Mouse (Mus musculus): Measurements from ENCODE around the gene Chml.

Gene Chml

DNA sequence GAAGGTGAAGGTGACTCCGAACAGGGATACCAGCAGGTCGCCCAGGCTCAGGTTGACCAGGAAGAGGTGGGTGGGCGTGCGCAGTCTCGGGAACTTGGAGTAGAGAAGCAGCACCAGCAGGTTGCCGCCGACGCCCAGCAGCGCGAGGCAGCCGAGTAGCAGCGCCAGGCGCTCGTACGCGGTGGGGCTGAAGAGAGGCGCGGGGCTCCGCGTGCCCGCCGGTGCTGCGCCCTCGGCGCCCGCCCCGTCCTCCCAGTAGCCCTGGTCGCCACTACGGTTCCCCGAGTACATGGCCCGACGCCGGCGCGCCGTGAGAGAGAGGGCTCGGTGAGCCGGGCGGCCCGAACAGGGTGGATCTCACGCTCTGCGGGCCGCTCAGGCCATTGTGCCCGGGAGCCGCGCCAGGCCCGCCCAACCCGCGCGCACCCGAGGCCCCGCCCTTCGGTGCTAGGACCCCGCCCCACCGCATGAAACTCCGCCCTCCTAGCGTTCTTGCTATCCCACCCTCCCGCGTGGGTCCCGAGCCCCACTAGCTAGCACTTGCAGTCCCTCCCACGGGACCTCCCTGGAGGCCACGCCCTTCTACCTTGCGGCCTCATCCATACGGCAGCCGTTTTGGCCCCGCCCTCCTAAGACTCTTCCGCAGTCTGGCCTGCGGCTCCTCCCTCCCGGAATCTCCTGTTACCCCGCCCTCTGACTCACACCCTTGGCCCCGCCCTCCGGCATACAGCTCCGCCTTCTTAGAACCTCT lies at the start of gene Chml, which contains the start of gene Opn3:
Gene Chml (minus strand): TSS at position 656 of the 751 bp plus-strand sequence.
Gene Opn3 (minus strand): TSS at position 531 of the 751 bp plus-strand sequence.
- DNase-seq (ENCODE audit: low spot score): peak; percentile 98

DNA sequence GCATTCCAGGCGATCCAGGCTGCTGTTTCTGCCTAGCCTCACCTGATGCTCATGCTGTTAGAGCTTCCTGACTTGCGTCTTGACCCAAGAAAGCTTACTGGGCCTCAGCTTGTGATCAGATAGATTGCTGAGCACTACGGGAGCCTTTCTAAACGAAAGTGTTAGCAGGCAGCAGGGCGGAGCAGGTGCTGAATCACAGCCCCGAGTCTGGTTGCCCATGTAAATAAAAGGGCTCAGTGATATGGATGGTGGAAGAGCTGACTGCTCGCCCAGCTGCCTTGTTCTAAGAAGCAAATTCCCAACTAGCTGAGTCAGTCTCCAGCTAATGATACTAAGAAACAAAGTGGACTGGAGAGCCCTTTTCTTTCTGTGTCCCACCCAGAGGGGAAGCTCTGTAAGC lies 33.1 kb upstream of the Chml start:
- no peak for DNase-seq (ENCODE audit: low spot score)

DNA sequence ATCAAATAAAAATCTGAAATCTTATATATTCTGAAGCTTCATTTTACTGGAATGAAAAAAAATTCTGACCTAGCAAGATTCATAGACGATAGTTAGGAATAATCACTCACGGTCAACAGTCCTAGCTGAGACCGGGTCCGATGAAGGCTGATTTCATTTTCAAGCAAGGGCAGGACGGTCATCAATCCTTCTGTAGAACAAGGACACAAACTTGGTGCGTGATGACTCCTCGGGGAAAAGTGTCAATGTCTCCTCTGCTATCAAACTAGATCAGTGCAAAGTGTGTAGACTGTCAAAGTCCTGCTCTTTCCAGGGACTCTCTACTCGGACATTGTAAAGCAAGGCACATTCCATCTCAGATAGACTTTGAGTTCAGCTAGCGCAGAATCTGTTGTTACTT lies 24.1 kb upstream of the Chml start:
- no peak for DNase-seq (ENCODE audit: low spot score)

DNA sequence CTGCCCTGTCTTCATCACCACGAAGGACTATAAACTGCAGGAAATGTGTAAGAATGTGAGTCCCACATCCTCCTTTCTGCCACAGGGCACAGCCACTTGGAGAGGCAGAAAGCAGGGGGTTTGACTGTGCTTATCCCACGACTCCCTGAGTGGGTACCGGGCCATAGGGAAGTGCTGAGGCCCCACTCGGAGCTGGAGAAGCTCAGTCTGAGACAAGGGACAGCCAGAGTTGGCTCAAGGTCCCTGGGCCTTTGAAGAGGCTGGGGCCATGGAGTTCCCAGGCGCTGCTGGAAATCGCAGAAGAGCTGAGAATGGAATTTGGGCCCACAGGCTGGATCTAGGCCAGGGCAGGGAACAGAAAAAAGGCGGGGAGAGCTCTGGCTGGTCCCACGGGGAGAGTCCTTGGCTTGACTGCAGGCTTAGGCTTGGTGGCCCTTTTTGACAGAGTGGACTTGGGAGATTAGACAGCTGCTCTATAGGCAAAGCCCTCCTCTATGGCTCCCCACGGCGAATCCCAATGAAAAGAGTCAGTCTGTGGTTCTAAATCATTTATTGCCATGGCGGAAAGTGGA lies 19.7 kb upstream of the Chml start:
- DNase-seq (ENCODE audit: low spot score): no peak

DNA sequence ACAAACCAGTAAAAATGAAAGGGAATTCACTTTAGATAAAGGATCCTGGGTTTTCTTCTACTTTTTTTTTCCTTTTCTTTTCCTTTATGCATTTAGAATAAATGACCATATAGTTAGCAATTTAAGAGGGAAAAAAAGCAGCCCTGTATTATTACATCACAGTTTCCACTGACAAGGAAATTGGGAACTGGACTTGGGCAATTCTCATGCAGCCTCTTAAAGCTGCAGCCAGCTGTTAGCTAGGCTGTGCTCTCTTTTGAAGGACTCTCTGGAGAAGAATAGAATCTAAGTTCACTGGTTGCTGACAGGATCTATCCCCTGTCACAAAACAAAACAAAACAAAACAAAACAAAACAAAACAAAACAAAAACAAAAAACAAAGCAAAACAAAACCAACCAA lies 15.3 kb upstream of the Chml start:
- DNase-seq (ENCODE audit: low spot score): no peak

DNA sequence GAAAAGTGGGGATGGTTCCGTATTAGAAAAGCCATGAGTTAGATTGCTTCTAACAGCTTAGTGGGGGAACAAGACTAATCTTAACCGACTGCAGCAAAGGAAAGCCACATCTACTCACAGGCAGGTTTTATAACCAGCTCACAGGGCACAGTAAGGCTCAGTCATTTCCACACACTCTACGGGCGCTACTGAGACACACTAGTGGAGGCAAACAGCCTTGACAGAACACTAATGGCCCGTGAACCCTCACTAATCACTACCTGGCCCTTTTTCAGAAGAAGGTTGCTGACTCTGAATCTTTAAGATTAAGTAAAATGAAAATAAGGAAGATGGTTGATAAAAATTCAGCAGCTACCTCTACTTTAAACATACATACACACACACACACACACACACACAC lies 14.9 kb upstream of the Chml start:
- DNase-seq (ENCODE audit: low spot score): no peak

DNA sequence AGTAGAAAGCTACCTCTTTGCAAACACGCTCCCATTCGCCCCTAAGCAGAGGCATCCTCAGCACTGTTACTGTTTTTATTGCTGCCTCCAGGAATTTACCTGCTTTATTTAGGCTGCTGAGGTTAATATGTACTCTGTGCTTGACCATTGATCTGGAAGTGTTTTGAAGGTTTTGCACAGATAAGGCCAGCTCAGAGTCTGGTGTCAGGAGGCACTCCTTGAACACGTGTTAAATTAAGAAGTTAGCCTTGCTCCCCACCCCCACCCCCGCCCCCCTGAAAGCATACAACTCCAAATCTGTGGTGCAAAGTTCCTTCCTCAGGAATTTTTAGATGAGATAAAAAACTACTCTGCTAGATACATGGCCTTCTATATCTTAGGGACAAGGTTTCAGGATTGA lies 8.4 kb upstream of the Chml start:
- no peak for DNase-seq (ENCODE audit: low spot score)

DNA sequence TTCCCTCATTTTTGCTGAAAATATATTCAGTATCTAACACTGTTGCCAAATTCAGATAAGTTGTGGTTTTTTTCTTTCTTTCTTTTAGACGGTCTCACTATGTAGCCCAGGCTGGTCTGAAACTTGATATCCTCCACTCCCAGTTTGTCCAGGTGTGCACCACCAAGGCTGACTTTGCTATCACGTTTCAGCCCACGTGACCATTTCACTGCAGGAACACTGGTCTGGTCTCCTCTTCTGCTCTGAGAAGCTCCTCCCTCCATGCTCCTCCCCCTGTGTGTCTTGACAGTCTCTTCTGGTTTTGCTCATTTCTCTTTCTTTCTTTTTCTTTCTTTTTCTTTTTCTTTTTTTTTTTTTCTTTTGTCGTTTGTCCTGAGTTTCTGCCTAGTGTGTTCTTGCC lies 7.1 kb upstream of the Chml start:
- DNase-seq (ENCODE audit: low spot score): no peak

DNA sequence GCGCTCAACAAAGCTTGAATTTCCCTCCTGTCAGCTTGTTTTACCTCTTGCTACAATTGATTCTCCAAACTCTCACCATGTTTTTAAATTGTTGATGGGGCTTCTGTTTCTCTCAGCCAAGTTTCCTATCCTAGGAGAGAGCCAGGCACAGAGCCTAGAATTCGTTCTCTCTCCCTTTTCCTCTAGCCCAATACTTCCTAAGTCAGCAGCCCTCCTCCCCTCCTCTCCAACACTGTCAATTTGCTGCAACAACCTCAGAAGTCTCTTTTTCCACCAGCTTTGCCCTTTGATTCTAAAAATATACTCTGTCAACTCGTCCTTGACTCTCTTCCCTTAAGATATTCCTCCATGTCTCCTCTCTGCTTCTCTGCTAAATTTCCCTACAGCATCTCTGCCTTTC lies 6.7 kb upstream of the Chml start:
- no peak for DNase-seq (ENCODE audit: low spot score)

DNA sequence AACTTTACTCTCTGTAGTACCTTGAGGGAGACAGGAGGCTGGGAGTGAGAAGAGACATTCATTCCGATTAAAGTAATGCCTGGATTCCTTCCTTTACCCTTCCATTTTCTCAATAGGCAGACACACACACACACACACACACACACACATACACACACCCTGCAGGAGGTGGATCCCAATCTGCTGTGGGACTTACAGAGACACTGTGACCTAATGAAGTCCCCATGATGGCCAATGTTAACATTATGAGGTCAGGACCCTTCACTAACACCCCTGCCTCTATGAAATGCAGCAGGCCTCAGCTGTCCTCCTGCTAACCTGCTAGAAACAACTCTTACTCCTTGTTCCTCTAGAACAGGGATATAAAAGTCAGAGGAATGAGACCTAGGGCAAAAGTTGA lies 5.6 kb upstream of the Chml start, which contains the start of gene Wdr64:
Gene Wdr64 (plus strand): TSS at position 301 of the 400 bp plus-strand sequence.
- no peak for DNase-seq (ENCODE audit: low spot score)

DNA sequence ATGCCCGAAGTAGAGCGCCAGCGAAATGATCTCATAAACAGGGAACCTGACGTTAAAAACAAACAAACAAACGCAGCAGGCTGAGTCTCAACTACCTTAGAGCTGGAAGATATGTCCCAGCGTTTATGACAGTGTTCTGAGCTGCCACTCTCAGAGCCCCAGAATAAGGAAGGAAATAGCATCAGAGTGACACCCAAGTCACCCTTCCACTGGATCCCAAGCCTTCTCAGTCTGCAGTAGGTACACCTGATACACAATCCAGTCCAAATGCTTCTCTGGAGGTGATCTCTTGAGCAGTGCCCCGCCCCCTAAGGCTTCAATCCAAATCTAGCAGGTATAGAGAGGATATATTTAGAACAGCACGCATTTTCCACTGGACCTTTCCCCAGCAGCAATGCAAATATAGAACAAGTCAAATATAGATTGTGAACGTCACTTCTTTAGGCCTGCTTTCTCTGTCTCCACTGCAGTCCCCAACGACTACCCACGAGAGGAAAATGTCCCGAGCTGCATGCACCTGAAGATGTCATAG lies 794 bp upstream of the Chml start:
- DNase-seq (ENCODE audit: low spot score): peak; percentile 18

DNA sequence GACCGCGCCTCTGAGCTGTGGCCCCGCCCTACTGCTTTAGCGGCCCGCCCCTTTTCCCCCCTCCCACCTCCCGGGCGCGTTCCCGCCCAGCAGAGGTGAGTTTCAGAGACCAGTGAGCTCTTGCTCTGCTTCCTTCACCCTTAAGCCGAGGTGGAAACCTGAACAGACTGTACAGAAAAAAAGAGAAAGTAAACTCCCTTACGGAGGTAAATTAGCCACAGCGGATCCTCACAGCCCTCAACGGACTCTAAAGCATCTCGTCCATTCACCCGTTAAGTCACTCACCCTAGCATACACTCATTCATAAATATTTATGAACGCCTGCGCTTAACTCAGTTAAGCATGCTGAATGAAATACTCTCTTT lies 278 bp upstream of the Chml start:
- no peak for DNase-seq (ENCODE audit: low spot score)

DNA sequence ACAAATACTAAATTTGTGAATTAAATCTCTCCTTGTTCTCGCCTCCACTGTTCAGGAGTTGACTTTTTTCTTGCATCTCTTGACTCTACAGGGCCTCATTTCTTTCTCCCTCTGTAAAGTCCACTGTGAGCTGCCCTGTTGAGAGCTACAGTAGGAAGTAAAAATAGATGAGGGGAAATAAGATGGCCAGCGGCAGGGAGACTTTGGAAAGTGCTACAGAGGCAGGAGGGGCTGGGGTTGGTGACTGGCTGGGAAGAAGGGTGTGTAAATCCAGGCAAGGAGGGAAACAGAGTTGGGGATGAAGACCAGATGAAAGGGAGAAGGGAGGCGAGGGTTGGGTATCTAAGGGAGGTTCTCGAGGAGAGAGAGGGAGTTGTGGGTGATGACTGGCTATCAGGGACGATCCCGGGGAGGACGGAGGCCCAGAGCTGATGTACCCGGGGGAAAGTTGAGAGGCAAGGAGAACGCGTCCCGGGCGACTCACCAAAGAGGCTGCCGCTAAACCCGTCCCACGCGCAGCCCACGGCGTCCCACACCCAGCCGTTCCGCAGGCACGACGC lies 935 bp downstream of the Chml start:
- DNase-seq (ENCODE audit: low spot score): no peak

DNA sequence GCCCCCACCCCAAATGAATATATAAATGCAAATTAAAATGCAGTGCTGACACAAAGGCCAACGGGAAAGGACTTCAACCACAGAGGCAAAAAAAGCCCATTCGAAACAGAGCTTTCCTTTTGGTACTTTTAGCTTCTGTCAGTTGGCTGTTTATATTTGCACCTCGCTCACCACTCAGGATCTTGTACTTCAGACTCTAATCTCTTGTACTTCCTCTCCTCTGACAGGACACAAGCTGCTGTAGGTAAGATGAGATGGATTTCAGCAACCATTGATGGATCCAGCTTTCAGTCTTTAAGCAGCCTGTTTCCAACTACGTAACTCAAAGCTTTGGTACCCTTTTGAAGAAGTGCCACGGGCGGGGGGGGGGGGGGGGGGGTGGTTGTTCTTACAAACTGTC lies 11.7 kb downstream of the Chml start:
- no peak for DNase-seq (ENCODE audit: low spot score)

DNA sequence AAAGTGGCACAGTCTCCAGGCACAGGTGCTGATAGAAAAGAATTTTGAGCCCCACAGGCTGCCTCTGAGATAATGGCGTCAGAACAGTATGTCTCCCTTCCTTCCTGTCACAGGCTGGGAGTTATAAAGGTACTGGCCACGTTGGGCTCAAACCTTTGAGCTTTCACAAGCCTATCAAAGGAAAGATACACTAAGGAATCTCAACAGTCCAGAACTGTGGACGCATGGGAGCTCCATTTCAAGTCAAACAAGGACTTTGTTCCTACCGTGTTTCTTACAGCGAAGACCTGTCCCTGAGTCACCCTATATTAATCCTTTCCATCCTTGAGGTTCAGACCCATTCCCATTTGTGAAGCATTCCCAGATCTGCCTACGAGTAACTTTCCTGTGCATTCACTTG lies 15.2 kb downstream of the Chml start:
- DNase-seq (ENCODE audit: low spot score): no peak

DNA sequence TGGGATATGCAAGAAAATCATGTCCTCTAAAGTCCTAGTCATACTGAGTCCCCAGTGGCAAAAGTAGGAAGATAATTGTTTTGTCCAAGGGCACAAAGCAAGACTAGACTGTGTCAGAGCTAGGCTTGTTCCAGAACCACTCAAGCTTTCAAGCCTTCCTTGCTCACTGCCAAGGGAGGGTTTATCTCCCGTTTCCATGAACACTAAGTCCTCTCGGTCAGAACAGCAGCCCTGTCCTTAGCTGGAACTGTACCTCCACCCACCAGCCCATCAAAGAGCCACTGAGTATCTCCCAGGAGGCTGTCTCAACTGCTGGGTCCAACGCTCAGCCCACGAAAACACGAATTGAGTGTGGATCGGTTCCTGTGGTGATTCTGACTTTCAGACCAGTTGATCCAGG lies 17.6 kb downstream of the Chml start:
- no peak for DNase-seq (ENCODE audit: low spot score)

DNA sequence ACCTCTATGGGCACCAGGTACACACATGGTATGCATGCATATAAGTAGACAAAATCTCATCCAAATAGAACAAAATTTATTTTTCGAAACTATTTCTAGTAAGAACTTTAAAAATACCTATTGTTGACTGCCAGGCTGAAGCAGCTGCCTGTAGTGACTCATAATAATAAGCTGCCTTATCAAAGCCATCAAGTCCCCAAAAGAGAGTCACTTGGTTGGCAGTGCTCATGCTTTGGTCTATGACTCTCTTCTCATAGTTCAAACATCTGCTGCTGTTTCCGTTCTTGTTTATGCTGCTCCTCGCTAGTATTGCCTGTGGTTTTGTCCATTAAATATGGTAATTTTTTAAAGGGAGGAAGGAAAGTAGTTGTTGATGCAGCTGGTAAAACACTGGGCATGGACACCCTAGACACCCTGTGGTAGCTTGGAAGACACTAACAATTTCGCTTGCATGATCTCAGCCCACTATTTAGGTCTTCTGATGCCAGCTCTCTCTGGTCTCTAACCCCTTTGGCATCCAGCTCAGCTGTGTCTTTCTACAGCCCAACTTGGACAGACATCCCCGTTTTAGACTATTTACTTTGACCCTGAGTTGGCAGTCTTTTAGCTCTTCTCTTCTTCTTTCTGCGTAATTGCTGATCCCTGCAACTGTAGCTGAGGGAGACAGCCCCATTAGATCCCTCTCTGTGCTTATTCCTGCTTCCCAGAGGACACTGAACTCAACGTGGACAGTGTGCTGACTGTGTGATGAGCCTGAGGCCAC lies 19.0 kb downstream of the Chml start:
- DNase-seq (ENCODE audit: low spot score): no peak

DNA sequence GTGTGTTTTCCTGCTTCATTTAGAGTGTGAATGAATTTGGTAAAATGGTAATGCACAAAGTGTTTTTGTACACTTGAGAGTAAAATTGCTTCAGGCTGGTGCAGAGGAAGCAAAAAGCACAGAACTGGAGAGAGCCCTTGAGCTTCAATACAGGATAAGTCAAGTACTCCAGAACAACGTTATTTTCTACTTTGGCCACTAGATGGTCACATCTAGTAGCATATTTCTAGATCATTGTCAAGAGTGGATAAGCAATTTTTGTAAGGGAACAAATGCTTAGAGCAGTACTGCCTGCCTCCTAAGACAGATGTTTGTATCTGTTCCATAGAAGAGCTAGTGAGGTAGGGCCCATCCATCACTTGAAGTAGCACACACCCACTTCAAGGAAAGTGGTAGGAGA lies 21.1 kb downstream of the Chml start:
- DNase-seq (ENCODE audit: low spot score): no peak

DNA sequence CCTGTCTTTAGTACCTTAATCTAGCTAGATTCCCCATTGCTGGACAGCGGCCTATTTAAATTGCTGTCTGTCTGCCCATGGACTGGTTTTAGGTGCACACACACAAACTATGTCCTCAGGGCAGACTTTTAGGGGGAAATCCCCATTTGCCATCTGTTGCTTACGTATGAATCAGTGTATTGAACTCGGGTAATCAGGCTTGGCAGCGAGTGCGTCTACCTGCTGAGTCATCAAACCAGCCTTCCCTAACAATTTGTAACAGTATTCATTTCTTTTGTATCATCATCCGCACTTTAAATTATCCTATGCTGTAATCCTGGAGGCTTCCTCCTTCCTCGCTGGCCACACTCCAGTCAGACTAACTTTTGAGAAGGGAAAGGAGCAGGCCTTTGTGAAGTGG lies 22.7 kb downstream of the Chml start:
- no peak for DNase-seq (ENCODE audit: low spot score)

DNA sequence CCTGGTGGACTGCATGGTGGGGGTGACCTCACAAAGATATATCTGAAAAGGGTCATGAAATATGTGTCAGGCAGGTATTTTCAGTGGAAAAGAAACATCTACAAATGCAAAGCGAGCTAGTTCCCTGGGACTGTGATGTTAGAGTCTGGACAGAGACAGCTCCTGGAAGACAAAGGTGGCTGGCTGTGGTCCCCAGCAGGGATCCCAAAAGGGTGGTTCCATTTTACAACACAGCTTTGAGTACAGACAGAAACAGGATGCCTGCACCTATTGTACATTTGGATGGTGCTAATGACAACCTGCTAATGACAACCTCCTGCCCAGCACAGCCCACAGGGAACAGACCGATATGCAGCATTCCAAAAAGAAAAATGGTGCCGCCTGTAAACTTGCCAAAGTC lies 23.2 kb downstream of the Chml start:
- DNase-seq (ENCODE audit: low spot score): no peak

DNA sequence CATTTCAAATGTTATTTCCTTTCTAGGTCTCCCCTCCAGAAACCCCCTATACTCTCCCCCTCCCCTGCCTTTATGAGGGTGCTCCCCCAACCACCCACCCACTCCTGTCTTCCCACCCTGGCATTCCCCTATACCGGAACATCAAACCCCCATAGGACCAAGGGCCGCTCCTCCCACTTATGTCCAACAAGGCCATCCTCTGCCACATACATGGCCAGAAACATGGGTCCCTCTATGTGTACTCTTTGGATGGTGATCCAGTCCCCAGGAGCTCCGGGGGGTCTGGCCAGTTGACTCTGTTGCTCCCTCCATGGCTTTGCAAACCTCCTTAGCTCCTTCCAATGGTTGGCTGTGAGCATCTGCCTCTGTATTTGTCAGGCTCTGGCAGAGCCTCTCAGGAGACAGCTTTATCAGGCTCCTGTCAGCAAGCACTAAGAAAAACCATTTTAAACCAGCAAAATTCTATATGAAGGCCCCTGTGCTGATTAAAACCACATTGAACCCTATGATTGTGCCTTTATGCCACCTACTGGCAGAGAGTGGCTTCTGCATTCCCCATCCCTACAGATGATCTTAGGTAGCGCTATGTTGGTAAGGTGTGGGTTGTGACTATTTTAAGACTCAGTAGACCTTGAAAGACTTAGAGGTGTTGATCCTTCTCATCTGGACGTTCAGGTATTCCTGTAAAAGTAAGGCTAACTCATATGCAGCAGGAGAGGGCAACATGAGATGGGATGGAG lies 23.9 kb downstream of the Chml start:
- no peak for DNase-seq (ENCODE audit: low spot score)

DNA sequence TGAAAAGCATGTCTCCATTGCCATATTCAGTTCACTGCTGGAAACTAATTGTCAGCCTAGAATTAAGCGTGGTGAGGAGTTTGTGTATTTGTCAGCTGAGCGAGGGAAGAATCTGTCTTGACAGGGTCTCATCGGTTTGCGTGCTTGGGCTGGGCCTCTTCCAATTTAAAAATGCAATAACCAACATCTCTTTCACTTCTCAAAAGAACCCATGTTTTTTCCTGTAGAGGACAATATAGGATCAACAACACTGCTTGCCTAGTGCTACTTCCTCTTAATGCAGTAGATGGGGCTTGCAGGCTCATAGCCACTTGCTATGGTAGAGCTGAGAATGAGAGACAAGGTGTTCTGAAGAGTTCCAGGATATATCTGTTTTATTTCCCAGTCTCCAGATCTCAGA lies 32.8 kb downstream of the Chml start:
- DNase-seq (ENCODE audit: low spot score): no peak
